Mouse (Mus musculus) urinary bladder, postnatal 14 days (tissue): Measurements from ENCODE around the gene Cxcl13.
A peak's percentile ranks its signal among the peaks of the same experiment; 100 is the strongest.

Experiments
- DNase-seq: peaks from one replicate; pipeline ENCODE4 v3.0.0; 2021; ENCODE audit warnings: low spot score

The Cxcl13 gene

DNA sequence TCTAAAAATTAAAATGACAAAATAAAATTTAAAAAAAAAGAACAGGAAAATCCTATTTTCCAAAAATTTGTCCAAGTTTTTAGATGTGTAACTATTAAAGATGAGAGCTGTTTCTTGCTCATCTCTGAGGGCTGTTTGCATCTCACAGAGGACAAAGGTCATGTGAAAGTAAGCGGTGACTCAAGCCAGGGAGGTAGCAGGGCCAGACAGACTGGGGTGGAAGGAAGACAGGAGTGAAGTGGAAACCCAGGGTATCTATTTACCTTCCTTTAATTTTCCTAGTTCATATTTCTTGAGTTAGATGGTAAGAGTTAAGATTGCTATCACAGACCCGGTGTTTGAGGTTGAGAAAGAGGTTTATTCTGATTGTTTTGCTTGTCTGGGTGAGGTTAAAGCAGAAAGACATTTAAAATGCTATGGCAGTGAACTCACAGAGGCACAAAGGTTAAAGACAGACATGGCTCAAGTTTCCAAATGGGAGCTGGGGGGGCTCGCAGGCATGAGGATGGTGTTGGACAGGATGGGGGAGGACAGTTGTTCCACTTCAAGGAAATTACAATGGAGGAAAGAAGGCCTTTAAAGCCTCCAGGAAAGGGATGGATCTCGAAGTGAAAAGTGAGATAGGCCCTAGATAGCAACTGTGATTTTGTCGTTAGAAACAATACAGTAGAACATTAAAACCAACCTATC lies 27.2 kb downstream of the Cxcl13 start:
- no peak for DNase-seq

DNA sequence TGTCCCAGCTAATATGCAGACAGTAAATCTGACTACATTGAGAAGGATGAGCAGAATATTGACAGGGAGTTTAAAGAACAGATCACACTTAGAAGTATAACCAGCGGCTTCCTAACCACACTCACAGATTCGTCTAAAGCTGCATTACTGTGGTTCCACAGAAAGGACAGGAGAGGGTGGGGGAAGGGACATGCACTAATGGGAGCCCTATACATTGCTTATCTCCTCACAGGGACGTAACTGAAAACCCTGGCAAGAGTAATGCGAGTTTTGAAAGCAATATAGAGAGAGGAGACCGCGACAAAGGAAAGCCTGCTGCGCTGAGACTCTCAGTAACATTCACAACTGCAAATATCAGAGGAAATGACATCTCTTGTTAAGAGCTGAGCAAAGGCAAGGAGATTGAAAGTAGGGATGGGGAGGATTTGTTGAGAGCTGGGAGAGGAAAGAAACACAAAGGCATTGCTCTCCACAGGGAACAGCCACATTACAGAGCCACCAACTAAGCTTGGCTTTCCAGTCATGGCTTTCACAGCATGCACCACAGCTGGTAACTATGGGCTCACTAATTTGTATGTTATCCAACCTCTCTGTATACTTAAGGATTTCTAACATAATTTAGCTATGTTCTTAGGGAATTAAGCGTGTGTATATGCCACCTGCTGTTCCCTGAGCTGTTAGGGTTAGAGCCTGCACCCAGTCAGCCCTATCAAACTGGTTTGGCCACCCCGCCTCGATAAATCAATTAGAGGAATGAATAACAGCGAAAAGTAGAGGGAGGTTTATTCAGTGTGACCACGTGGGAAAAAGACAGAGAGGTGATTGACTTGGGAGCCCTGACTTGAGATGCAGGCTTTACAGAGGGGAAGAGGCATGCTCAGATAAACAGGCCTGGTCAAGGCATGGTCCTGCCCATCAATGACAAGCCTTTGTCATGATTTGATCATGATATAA lies 34.9 kb downstream of the Cxcl13 start:
- DNase-seq: peak; percentile 31

DNA sequence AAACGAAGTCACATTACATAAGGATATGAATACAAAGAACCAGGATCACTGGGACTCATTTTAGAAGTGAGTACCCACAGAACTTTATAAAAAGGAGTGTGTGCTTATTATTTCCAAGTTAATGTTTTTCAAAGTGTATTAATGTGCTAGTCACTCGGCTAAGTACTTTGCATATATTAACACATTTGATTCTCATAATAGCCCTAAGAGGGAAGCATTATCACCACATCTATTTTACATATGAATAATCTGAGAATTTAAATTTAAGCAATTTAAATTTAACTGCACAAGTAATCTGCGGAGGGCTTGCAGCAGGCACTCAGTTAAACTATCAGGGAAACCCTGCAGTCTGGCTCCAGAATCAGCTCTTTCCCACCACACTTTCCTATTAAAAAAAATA lies 40.5 kb downstream of the Cxcl13 start:
- no peak for DNase-seq

DNA sequence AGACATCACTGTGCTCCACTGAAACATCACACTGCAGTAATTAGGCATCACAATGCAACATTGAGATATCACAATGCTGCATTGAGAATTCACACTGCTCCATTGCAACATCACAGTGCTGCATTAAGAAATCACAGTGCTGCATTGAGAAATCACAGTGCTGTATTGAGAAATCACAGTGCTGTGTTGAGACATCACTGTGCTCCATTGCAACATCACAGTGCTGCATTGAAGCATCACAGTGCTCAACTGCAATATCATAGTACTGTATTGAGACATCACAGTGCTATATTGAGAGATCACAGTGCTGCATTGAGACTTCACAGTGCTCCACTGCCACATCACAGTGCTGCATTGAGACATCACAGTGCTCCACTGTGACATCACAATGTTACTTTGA lies 46.6 kb downstream of the Cxcl13 start:
- DNase-seq: no peak

DNA sequence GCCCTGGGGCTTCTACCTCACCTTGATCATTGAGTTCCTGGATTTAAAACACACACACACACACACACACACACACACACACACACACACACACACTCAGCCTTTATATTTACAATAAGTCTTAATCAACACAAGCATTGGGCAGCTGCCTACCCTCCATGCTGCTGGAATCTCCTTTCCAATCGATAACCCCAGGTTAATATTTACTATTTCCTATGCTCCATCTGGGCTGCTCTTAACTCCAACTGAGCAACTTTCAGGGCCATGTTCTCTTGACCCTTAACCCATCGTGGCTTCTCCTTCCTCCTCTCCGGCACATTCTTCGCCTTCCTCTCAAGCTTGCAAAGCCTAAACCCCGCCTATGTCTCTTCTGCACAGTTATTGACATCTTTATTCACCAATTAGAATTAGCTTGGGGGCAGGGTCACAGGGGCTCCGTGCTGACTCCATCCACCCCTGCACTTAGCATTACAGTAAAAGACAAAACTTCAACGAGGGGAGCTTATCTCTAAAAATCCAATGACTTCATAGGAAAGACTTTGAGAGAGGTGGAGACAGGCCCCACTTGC lies 51.6 kb downstream of the Cxcl13 start:
- DNase-seq: no peak

DNA sequence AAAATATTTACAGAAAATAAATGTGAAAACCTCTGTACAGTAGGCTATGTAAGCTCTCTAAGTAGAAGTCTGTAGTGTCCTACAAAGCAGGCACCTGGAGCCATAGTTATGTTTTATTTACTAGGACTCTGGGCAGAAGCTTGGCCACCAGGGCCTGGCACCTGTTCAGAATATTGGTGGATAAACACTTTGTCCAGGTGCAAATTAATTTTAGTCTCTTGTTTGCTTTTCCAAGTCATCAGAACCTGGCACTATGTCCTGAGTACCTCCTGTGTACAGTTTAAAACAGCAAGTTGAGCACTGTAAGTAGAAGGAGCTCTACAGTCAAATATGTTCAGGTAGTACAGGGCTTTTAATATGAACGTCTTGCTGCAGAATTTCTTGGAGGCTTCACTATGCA lies 52.3 kb downstream of the Cxcl13 start:
- DNase-seq: no peak
